Mouse (Mus musculus): ENCODE data around the gene Tcte2. TPM values are rescaled to one million over a fixed set of nuclear protein-coding genes. Genes with fewer than 3 reads are reported as not detected.

The Tcte2 gene
- polyA plus RNA-seq, 1 experiment = 5.1 TPM

GRCm38 (mm10) chr17:13685621-13686020, 76.0 kb downstream of the Tcte2 start:
- Histone ChIP-seq H3K4me1 (ENCODE audit: control insufficient read depth, insufficient read depth, low read length) (peaks cover 9% of the 10 kb centered on the region; the same call in 1 of the 2 replicates), H3K27ac (ENCODE audit: insufficient read depth, low read depth, low read length) (no peak overlapping the region), H3K4me3 (ENCODE audit: insufficient read depth, low read depth, low read length) (no peak overlapping the region), H3K36me3 (ENCODE audit: control insufficient read depth, insufficient read depth, low read length) (no peaks in the 10 kb centered on the region), H3K27me3 (replicated peaks; ENCODE audit: control insufficient read depth, insufficient read depth, low read length) (no peaks in the 10 kb centered on the region)
- no peak for TF ChIP-seq POLR2A (IDR thresholded peaks at IDR 0.05; ENCODE audit: low read depth, low read length)
- TF ChIP-seq CTCF (conservative IDR thresholded peaks at IDR 0.05; ENCODE audit: insufficient read depth, insufficient read length, low read depth, low read length) = no peak
- WGBS = 91% methylated on average over 3 of the region's 3 CpGs
- no peak for DNase-seq

GRCm38 (mm10) chr17:13684256-13684655, 77.4 kb downstream of the Tcte2 start:
- Histone ChIP-seq H3K36me3 (ENCODE audit: control insufficient read depth, insufficient read depth, low read length) (no peaks in the 10 kb centered on the region), H3K27me3 (replicated peaks; ENCODE audit: control insufficient read depth, insufficient read depth, low read length) (no peaks in the 10 kb centered on the region), H3K27ac (ENCODE audit: insufficient read depth, low read depth, low read length) (peak overlapping the region; percentile 55; the same call in 1 of the 2 replicates), H3K4me1 (ENCODE audit: control insufficient read depth, insufficient read depth, low read length) (peaks cover 9% of the 10 kb centered on the region; the same call in 1 of the 2 replicates), H3K4me3 (ENCODE audit: insufficient read depth, low read depth, low read length) (no peak overlapping the region)
- 69% methylated on average over 7 of the region's 7 CpGs for WGBS
- DNase-seq = no peak
- TF ChIP-seq CTCF (conservative IDR thresholded peaks at IDR 0.05; ENCODE audit: insufficient read depth, insufficient read length, low read depth, low read length) = no peak
- TF ChIP-seq POLR2A (IDR thresholded peaks at IDR 0.05; ENCODE audit: low read depth, low read length) = no peak

- DNase-seq = peak; percentile 93
Observed at GRCm38 (mm10) chr17:13683411-13684174, 78.0 kb downstream of the Tcte2 start.

GRCm38 (mm10) chr17:13683027-13683410, 78.6 kb downstream of the Tcte2 start:
- Histone ChIP-seq H3K4me3 (ENCODE audit: insufficient read depth, low read depth, low read length) (peak overlapping the region; percentile 34), H3K4me1 (ENCODE audit: control insufficient read depth, insufficient read depth, low read length) (peaks cover 9% of the 10 kb centered on the region; the same call in 1 of the 2 replicates), H3K36me3 (ENCODE audit: control insufficient read depth, insufficient read depth, low read length) (no peaks in the 10 kb centered on the region), H3K27ac (ENCODE audit: insufficient read depth, low read depth, low read length) (peak overlapping the region; percentile 12), H3K27me3 (replicated peaks; ENCODE audit: control insufficient read depth, insufficient read depth, low read length) (no peaks in the 10 kb centered on the region)
- DNase-seq = no peak
- no peak for TF ChIP-seq CTCF (conservative IDR thresholded peaks at IDR 0.05; ENCODE audit: insufficient read depth, insufficient read length, low read depth, low read length)
- no peak for TF ChIP-seq POLR2A (IDR thresholded peaks at IDR 0.05; ENCODE audit: low read depth, low read length)
- 53% methylated on average over 4 of the region's 4 CpGs for WGBS

More at GRCm38 (mm10) chr17:13683411-13684174, 78.0 kb downstream of the Tcte2 start:
- no peaks in the 10 kb centered on the region for H3K27me3 ChIP-seq (replicated peaks; ENCODE audit: control insufficient read depth, insufficient read depth, low read length)
- TF ChIP-seq POLR2A (IDR thresholded peaks at IDR 0.05; ENCODE audit: low read depth, low read length) (peak; percentile 9), CTCF (conservative IDR thresholded peaks at IDR 0.05; ENCODE audit: insufficient read depth, insufficient read length, low read depth, low read length) (no peak)
- 58% methylated on average over 15 of the region's 15 CpGs for WGBS
- peak overlapping the region; percentile 83 for H3K27ac ChIP-seq (ENCODE audit: insufficient read depth, low read depth, low read length)
- H3K36me3 ChIP-seq (ENCODE audit: control insufficient read depth, insufficient read depth, low read length) = no peaks in the 10 kb centered on the region
- H3K4me3 ChIP-seq (ENCODE audit: insufficient read depth, low read depth, low read length) = peak overlapping the region; percentile 34
- peaks cover 9% of the 10 kb centered on the region; the same call in 1 of the 2 replicates for H3K4me1 ChIP-seq (ENCODE audit: control insufficient read depth, insufficient read depth, low read length)

GRCm38 (mm10) chr17:13682378-13683026, 79.1 kb downstream of the Tcte2 start:
- H3K4me3 ChIP-seq (ENCODE audit: insufficient read depth, low read depth, low read length) = peak overlapping the region; percentile 34
- DNase-seq = peak; percentile 69
- H3K27ac ChIP-seq (ENCODE audit: insufficient read depth, low read depth, low read length) = peak overlapping the region; percentile 13
- no peaks in the 10 kb centered on the region for H3K27me3 ChIP-seq (replicated peaks; ENCODE audit: control insufficient read depth, insufficient read depth, low read length)
- peaks cover 6% of the 10 kb centered on the region; the same call in 1 of the 2 replicates for H3K4me1 ChIP-seq (ENCODE audit: control insufficient read depth, insufficient read depth, low read length)
- no peak for TF ChIP-seq CTCF (conservative IDR thresholded peaks at IDR 0.05; ENCODE audit: insufficient read depth, insufficient read length, low read depth, low read length)
- no peak for TF ChIP-seq POLR2A (IDR thresholded peaks at IDR 0.05; ENCODE audit: low read depth, low read length)
- H3K36me3 ChIP-seq (ENCODE audit: control insufficient read depth, insufficient read depth, low read length) = no peaks in the 10 kb centered on the region
- WGBS = 51% methylated on average over 9 of the region's 9 CpGs

GRCm38 (mm10) chr17:13681686-13682085, 79.9 kb downstream of the Tcte2 start:
- Histone ChIP-seq H3K27me3 (replicated peaks; ENCODE audit: control insufficient read depth, insufficient read depth, low read length) (no peaks in the 10 kb centered on the region), H3K4me1 (ENCODE audit: control insufficient read depth, insufficient read depth, low read length) (0 out of 2 replicates have a peak, but pooled peaks cover 2% of the 10 kb centered on the region), H3K36me3 (ENCODE audit: control insufficient read depth, insufficient read depth, low read length) (no peaks in the 10 kb centered on the region), H3K27ac (ENCODE audit: insufficient read depth, low read depth, low read length) (no peak overlapping the region), H3K4me3 (ENCODE audit: insufficient read depth, low read depth, low read length) (no peak overlapping the region)
- WGBS = 88% methylated on average over 6 of the region's 6 CpGs
- TF ChIP-seq POLR2A (IDR thresholded peaks at IDR 0.05; ENCODE audit: low read depth, low read length) (no peak), CTCF (conservative IDR thresholded peaks at IDR 0.05; ENCODE audit: insufficient read depth, insufficient read length, low read depth, low read length) (peak; percentile 43)
- no peak for DNase-seq

GRCm38 (mm10) chr17:13681126-13681525, 80.5 kb downstream of the Tcte2 start:
- H3K4me1 ChIP-seq (ENCODE audit: control insufficient read depth, insufficient read depth, low read length) = 0 out of 2 replicates have a peak, but pooled peaks cover 2% of the 10 kb centered on the region
- no peaks in the 10 kb centered on the region for H3K27me3 ChIP-seq (replicated peaks; ENCODE audit: control insufficient read depth, insufficient read depth, low read length)
- no peak for DNase-seq
- 88% methylated on average over 6 of the region's 6 CpGs for WGBS
- H3K27ac ChIP-seq (ENCODE audit: insufficient read depth, low read depth, low read length) = no peak overlapping the region
- TF ChIP-seq CTCF (conservative IDR thresholded peaks at IDR 0.05; ENCODE audit: insufficient read depth, insufficient read length, low read depth, low read length) = no peak
- TF ChIP-seq POLR2A (IDR thresholded peaks at IDR 0.05; ENCODE audit: low read depth, low read length) = no peak
- no peaks in the 10 kb centered on the region for H3K36me3 ChIP-seq (ENCODE audit: control insufficient read depth, insufficient read depth, low read length)
- no peak overlapping the region for H3K4me3 ChIP-seq (ENCODE audit: insufficient read depth, low read depth, low read length)
